Mouse (Mus musculus): Measurements from ENCODE around the gene Trim25. TPM values are rescaled to one million over a fixed set of nuclear protein-coding genes. Genes with fewer than 3 reads are reported as not detected.
"Not testable (repeated sequence)": the region's sequence is repeated elsewhere in the genome, so short reads cannot be mapped to it uniquely, and the experiment has no call there.

Trim25 gene
- polyA plus RNA-seq, 1 experiment: 3.7 TPM

DNA sequence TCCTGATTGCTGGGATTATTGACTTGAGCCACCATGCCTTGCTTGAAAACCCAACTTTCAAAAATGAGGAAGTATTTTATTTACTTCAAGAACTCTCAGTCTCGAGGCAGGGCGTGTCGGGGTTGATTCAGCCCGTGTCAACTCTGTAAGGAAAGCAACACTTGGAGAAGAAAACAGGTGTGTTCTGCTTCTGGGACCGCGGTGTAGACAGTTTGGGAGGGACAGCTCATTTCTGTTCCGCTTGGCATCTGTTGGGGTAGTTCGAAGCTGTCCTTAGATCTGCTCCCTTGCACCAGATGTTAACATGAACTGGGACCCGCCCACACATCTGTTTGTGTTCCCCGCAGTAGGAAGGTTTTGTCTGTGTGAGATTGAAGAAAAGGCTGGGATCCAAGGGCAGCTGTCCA lies 28.8 kb downstream of the Trim25 start:
- H3K4me3 ChIP-seq (ENCODE audit: insufficient read depth, low read length): no peak overlapping the region
- no peak for TF ChIP-seq POLR2A (IDR thresholded peaks at IDR 0.05; ENCODE audit: extremely low read depth, insufficient read depth, low read length)
- TF ChIP-seq CTCF (IDR thresholded peaks at IDR 0.05; ENCODE audit: extremely low read depth, insufficient read depth, low read length): no peak
- no peak overlapping the region for H3K27ac ChIP-seq (ENCODE audit: insufficient read depth, low read length)
- no peaks in the 10 kb centered on the region for H3K4me1 ChIP-seq (ENCODE audit: control insufficient read depth, insufficient read depth, low read length)

DNA sequence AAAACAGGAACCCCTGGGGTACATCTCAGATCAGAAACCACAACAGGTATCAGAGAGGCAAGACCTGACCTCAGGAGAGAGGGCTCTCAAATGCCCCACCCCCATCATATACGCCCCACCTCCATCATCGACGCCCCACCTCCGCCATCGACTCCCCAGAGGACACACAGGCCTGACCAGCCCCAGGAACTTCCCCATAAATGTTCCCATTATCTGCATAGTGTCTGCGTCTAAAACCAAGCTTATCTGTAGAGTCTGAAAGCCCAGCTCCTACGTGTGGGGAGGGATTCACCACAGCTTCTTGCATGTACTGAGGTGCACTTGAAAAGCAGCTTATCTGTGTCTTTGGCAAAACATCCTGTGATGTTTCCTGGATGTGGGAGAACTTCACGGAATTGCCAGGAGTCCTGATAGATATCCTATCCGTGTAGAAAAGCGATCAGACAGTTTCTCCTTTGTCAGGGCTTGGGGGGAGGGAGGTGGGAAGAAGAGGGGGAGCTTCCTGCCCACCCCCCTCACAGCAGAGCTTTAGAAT lies 29.8 kb downstream of the Trim25 start:
- Histone ChIP-seq H3K27ac (ENCODE audit: insufficient read depth, low read length) (no peak overlapping the region), H3K4me3 (ENCODE audit: insufficient read depth, low read length) (no peak overlapping the region), H3K4me1 (ENCODE audit: control insufficient read depth, insufficient read depth, low read length) (no peaks in the 10 kb centered on the region)
- no peak for TF ChIP-seq CTCF (IDR thresholded peaks at IDR 0.05; ENCODE audit: extremely low read depth, insufficient read depth, low read length)
- TF ChIP-seq POLR2A (IDR thresholded peaks at IDR 0.05; ENCODE audit: extremely low read depth, insufficient read depth, low read length): no peak

DNA sequence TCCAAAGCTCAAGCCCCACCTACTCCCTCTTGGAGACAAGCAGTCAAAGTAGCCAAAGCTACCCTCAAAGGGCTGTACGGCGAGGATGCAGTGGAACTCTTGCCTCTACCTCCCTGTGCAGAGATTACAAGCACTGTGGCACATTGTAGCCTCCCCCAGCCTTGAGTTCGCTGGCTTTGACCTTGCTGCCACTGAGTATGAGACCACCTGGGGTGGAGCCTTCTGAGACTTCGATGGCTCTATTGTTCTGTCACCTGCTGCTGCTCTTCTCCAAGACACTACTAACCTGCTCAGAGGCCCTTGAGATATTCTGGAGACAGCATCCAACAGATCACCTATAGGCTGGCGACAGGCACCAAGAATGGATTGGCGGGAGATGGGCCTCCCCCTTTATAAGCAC lies 31.4 kb downstream of the Trim25 start:
- TF ChIP-seq POLR2A (IDR thresholded peaks at IDR 0.05; ENCODE audit: extremely low read depth, insufficient read depth, low read length) (no peak), CTCF (IDR thresholded peaks at IDR 0.05; ENCODE audit: extremely low read depth, insufficient read depth, low read length) (no peak)
- no peak overlapping the region for H3K27ac ChIP-seq (ENCODE audit: insufficient read depth, low read length)
- no peaks in the 10 kb centered on the region for H3K4me1 ChIP-seq (ENCODE audit: control insufficient read depth, insufficient read depth, low read length)
- no peak overlapping the region for H3K4me3 ChIP-seq (ENCODE audit: insufficient read depth, low read length)

DNA sequence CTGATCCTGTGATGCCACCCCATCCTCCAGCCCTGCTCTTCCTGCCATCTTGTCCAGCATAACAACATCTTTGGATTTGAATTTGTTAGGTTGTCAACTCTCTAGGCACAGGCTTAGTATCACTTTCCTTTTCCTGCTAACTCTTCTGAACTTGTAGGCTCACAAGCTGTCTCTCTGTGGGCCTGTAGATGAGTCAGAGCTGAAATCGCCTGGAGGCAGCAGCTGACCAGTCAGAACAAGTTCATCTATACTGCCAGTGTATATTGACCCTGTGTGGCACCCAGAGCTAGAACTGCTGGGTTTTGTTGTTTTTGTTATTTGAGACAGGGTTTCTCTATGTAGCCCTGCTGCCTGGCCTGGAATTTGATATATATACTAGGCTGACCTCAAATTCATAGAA lies 32.0 kb downstream of the Trim25 start:
- Histone ChIP-seq H3K27ac (ENCODE audit: insufficient read depth, low read length) (no peak overlapping the region), H3K4me3 (ENCODE audit: insufficient read depth, low read length) (no peak overlapping the region), H3K4me1 (ENCODE audit: control insufficient read depth, insufficient read depth, low read length) (no peaks in the 10 kb centered on the region)
- TF ChIP-seq CTCF (IDR thresholded peaks at IDR 0.05; ENCODE audit: extremely low read depth, insufficient read depth, low read length) (no peak), POLR2A (IDR thresholded peaks at IDR 0.05; ENCODE audit: extremely low read depth, insufficient read depth, low read length) (no peak)

DNA sequence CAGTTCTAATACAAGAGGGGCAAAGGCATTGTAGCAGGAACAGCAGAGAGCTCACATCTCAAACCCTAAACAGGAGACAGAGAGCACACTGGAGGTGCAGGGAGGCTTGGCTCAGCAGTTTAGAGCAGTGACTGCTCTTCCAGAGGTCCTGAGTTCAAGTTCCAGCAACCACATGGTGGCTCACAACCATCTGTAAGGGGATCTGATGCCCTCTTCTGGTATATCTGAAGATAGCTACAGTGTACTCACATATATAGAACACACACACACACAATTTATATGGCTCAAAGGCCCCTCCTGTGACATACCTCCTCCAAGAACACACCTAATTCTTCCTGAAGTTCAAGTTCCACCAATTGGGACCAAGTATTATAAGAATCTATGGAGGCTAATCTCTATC lies 35.4 kb downstream of the Trim25 start:
- H3K27ac ChIP-seq (ENCODE audit: insufficient read depth, low read length): no peak overlapping the region
- TF ChIP-seq POLR2A (IDR thresholded peaks at IDR 0.05; ENCODE audit: extremely low read depth, insufficient read depth, low read length) (no peak), CTCF (IDR thresholded peaks at IDR 0.05; ENCODE audit: extremely low read depth, insufficient read depth, low read length) (no peak)
- H3K4me1 ChIP-seq (ENCODE audit: control insufficient read depth, insufficient read depth, low read length): peaks cover 3% of the 10 kb centered on the region; the same call in 1 of the 2 replicates
- no peak overlapping the region for H3K4me3 ChIP-seq (ENCODE audit: insufficient read depth, low read length)

DNA sequence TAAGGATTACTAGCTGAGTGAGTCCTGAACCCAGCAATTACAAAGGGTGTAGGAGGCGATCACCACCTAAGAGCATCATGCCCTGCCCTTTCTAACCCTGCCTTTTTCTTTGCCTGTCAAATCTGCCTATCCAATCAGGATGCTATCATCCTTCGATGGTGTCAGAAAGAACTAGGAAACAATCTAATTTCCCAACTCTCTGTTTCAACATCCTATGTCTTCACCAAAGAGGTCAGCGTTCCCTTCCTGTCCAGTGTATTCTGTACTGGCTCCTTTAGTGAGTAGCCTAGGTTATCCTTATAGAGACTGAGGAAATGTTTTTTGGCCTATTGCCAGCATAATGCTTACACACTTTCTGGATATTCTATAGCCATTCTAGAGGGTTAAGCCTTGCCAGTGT lies 36.4 kb downstream of the Trim25 start:
- Histone ChIP-seq H3K4me1 (ENCODE audit: control insufficient read depth, insufficient read depth, low read length) (peaks cover 3% of the 10 kb centered on the region; the same call in 1 of the 2 replicates), H3K27ac (ENCODE audit: insufficient read depth, low read length) (no peak overlapping the region), H3K4me3 (ENCODE audit: insufficient read depth, low read length) (no peak overlapping the region)
- TF ChIP-seq POLR2A (IDR thresholded peaks at IDR 0.05; ENCODE audit: extremely low read depth, insufficient read depth, low read length) (no peak), CTCF (IDR thresholded peaks at IDR 0.05; ENCODE audit: extremely low read depth, insufficient read depth, low read length) (no peak)

DNA sequence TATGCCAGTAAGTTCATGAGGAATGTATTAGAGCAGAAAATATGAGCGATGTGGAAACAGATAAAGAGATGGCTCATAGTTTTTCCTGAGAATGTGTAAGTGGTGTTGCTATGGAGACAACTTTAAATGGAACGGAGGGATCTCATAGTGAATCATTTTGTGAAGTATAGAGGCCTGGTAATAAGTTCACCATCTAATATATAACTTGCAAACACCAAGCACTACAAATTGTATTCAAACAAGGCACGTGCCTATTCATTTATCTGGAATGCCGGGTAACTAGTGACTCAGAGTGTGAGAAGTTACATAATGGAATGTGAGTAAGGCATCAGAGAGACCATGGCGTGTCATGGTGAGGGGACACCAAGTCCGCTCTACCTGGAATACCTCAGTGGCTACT lies 39.3 kb downstream of the Trim25 start:
- no peak overlapping the region for H3K27ac ChIP-seq (ENCODE audit: insufficient read depth, low read length)
- TF ChIP-seq POLR2A (IDR thresholded peaks at IDR 0.05; ENCODE audit: extremely low read depth, insufficient read depth, low read length): no peak
- no peak for TF ChIP-seq CTCF (IDR thresholded peaks at IDR 0.05; ENCODE audit: extremely low read depth, insufficient read depth, low read length)
- H3K4me3 ChIP-seq (ENCODE audit: insufficient read depth, low read length): no peak overlapping the region
- H3K4me1 ChIP-seq (ENCODE audit: control insufficient read depth, insufficient read depth, low read length): peaks cover 3% of the 10 kb centered on the region; the same call in 1 of the 2 replicates

DNA sequence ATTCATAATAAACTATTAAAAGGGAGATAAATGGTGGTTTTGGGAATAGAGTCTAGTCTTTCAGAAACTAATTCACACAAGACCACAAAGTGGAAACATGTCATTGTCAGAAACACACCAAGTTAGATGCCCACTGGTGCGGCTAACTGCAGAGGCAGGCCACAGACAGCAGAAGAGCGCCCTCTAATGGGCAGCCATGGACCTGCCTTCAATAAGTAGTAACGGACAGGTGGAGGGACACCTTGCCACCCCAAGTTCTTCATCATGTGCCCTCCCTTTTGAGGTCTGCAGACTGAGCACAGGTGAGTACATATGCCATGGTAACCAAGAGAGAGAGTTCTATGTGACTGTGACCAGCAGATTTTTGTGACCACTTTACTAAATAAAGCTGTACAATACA lies 40.1 kb downstream of the Trim25 start:
- no peak overlapping the region for H3K4me3 ChIP-seq (ENCODE audit: insufficient read depth, low read length)
- no peak overlapping the region for H3K27ac ChIP-seq (ENCODE audit: insufficient read depth, low read length)
- peak; percentile 80 for TF ChIP-seq CTCF (IDR thresholded peaks at IDR 0.05; ENCODE audit: extremely low read depth, insufficient read depth, low read length)
- TF ChIP-seq POLR2A (IDR thresholded peaks at IDR 0.05; ENCODE audit: extremely low read depth, insufficient read depth, low read length): no peak
- peaks cover 3% of the 10 kb centered on the region; the same call in 1 of the 2 replicates for H3K4me1 ChIP-seq (ENCODE audit: control insufficient read depth, insufficient read depth, low read length)

DNA sequence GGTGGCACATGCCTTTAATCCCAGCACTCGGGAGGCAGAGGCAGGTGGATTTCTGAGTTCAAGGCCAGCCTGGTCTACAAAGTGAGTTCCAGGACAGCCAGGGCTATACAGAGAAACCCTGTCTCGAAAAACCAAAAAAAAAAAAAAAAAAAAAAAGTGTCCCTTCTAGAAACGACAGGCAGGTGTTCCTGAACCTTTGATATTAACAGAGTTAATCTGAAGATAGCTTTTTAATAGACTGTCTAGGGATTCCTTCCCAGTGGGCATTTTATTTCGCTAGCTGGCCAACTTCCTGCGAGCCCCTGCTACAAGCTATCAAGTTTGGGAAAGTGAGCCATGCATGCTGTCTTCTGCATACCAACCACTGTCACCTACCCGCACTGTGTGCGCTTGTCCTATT lies 41.9 kb downstream of the Trim25 start:
- H3K4me1 ChIP-seq (ENCODE audit: control insufficient read depth, insufficient read depth, low read length); H3K4me3 ChIP-seq (ENCODE audit: insufficient read depth, low read length); H3K27ac ChIP-seq (ENCODE audit: insufficient read depth, low read length): not testable (repeated sequence)

DNA sequence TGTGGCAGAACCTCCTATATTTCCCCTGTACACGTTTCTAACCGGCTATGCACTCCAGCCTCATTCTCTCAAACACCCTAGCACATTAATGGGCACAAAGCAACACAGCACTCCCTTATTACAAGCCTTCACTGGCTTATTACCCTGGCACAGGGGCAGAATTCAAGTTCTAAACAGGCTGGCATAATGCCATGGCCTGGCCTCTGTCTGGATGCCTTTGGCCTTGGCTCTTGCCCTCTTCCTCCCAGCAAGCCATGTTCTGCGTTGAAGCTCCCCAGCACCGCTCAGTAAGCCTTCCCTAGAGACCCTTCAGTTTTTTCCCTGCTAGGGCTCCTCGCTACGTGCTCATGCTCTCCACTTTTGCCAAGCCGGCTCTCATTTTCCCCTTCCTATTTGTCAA lies 43.9 kb downstream of the Trim25 start:
- TF ChIP-seq CTCF (IDR thresholded peaks at IDR 0.05; ENCODE audit: extremely low read depth, insufficient read depth, low read length): no peak
- no peak for TF ChIP-seq POLR2A (IDR thresholded peaks at IDR 0.05; ENCODE audit: extremely low read depth, insufficient read depth, low read length)
- Histone ChIP-seq H3K27ac (ENCODE audit: insufficient read depth, low read length) (no peak overlapping the region), H3K4me1 (ENCODE audit: control insufficient read depth, insufficient read depth, low read length) (peaks cover 3% of the 10 kb centered on the region; the same call in 1 of the 2 replicates), H3K4me3 (ENCODE audit: insufficient read depth, low read length) (no peak overlapping the region)

DNA sequence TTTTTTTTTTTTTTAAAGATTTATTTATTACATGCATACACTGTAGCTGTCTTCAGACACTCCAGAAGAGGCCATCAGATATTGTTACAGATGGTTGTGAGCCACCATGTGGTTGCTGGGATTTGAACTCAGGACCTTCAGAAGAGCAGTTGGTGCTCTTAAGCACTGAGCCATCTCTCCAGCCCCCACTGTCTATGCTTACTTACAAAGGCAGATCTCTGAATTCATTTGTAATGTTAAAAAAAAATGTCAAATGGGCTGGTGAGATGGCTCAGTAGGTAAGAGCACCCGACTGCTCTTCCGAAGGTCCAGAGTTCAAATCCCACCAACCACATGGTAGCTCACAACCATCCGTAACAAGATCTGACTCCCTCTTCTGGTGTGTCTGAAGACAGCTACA lies 46.3 kb downstream of the Trim25 start:
- H3K4me3 ChIP-seq (ENCODE audit: insufficient read depth, low read length); H3K4me1 ChIP-seq (ENCODE audit: control insufficient read depth, insufficient read depth, low read length); H3K27ac ChIP-seq (ENCODE audit: insufficient read depth, low read length): not testable (repeated sequence)
